8 mouse cellular contexts compared by ENCODE assay signal in genomic region chr13:59092858-59093154, GRCm38 (mm10).
DNase-seq lines count a peak whose midpoint lies in the region; ATAC-seq and TF ChIP-seq lines count a peak whose summit lies in the region.

No protein-coding gene starts in this region.

- no peaks in the 10 kb centered on the region for H3K9me3 ChIP-seq in embryonic facial prominence, embryonic 12.5 days
- no peaks in the 10 kb centered on the region for H3K9me3 ChIP-seq in midbrain, embryonic 13.5 days
- no peaks in the 10 kb centered on the region for H3K9me3 ChIP-seq in intestine, embryonic 16.5 days (ENCODE audit: control insufficient read depth, low read length)

- no peaks in the 10 kb centered on the region for H3K27me3 ChIP-seq in cerebellum, adult 2 months (ENCODE audit: control insufficient read depth, insufficient read depth, low read length)
- 0 out of 2 replicates have a peak, but pooled peaks cover 2% of the 10 kb centered on the region for H3K27me3 ChIP-seq in embryonic facial prominence, embryonic 12.5 days
- H3K27me3 ChIP-seq in midbrain, embryonic 13.5 days = no peaks in the 10 kb centered on the region
- H3K27me3 ChIP-seq in intestine, embryonic 16.5 days (replicated peaks; ENCODE audit: control insufficient read depth, insufficient read depth, low read length) = no peaks in the 10 kb centered on the region

- H3K4me1 ChIP-seq in cerebellum, adult 2 months (ENCODE audit: control insufficient read depth, insufficient read depth, low read length) = peaks cover 12% of the 10 kb centered on the region
- H3K4me1 ChIP-seq in embryonic facial prominence, embryonic 12.5 days = peaks cover 21% of the 10 kb centered on the region
- peaks cover 68% of the 10 kb centered on the region for H3K4me1 ChIP-seq in midbrain, embryonic 13.5 days (replicated peaks)
- no peaks in the 10 kb centered on the region; the same call in 1 of the 2 replicates for H3K4me1 ChIP-seq in intestine, embryonic 16.5 days (ENCODE audit: control insufficient read depth, insufficient read depth, low read length)

- peak; percentile 42 to 52 for DNase-seq in cerebellum, adult 2 months
- peak; percentile 78 to 88 for DNase-seq in layer of hippocampus, adult 18-20 months (ENCODE audit: low spot score in 2 of 2)
- no peak for DNase-seq in lung, postnatal 36 days
- DNase-seq in MN1 (ENCODE audit: low spot score) = no peak
- no peak for DNase-seq in ovary, postnatal 14 days (ENCODE audit: low spot score)

- H3K27ac ChIP-seq in cerebellum, adult 2 months (ENCODE audit: insufficient read depth, low read length) = peak overlapping the region; percentile 40; the same call in 1 of the 2 replicates
- H3K27ac ChIP-seq in embryonic facial prominence, embryonic 12.5 days = no peak overlapping the region
- H3K27ac ChIP-seq in midbrain, embryonic 13.5 days = peak overlapping the region; percentile 97
- no peak overlapping the region for H3K27ac ChIP-seq in intestine, embryonic 16.5 days (ENCODE audit: low read length)

- WGBS in cerebellum, adult 2 months = 47% methylated on average over 4 of the region's 4 CpGs
- WGBS in embryonic facial prominence, embryonic 12.5 days = 14% methylated on average over 4 of the region's 4 CpGs
- WGBS in midbrain, embryonic 13.5 days = 5% methylated on average over 4 of the region's 4 CpGs
- WGBS in intestine, embryonic 16.5 days = 16% methylated on average over 4 of the region's 4 CpGs

- no peak for TF ChIP-seq POLR2A in cerebellum, adult 2 months (IDR thresholded peaks at IDR 0.05; ENCODE audit: borderline replicate concordance, insufficient read depth, low read length)

- peak; percentile 70 for ATAC-seq in embryonic facial prominence, embryonic 12.5 days (ENCODE audit: insufficient number of reproducible peaks, insufficient read depth, low FRiP score, low TSS enrichment)
- ATAC-seq in midbrain, embryonic 13.5 days = peak; percentile 96
- no peak for ATAC-seq in intestine, embryonic 16.5 days

- H3K4me3 ChIP-seq in cerebellum, adult 2 months (replicated peaks; ENCODE audit: insufficient read depth, low read depth, low read length) = no peak overlapping the region
- no peak overlapping the region for H3K4me3 ChIP-seq in embryonic facial prominence, embryonic 12.5 days
- H3K4me3 ChIP-seq in midbrain, embryonic 13.5 days (replicated peaks) = no peak overlapping the region
- no peak overlapping the region for H3K4me3 ChIP-seq in intestine, embryonic 16.5 days (ENCODE audit: low read length)

- H3K9ac ChIP-seq in embryonic facial prominence, embryonic 12.5 days = no peak overlapping the region
- H3K9ac ChIP-seq in midbrain, embryonic 13.5 days (replicated peaks) = peak overlapping the region; percentile 3; the same call in 1 of the 2 replicates
- H3K9ac ChIP-seq in intestine, embryonic 16.5 days (ENCODE audit: low read depth, low read length) = no peak overlapping the region

- no peak for TF ChIP-seq CTCF in cerebellum, adult 2 months (IDR thresholded peaks at IDR 0.05; ENCODE audit: borderline replicate concordance, insufficient read depth, low read depth, low read length)

- no peaks in the 10 kb centered on the region for H3K36me3 ChIP-seq in embryonic facial prominence, embryonic 12.5 days
- H3K36me3 ChIP-seq in midbrain, embryonic 13.5 days = no peaks in the 10 kb centered on the region
- H3K36me3 ChIP-seq in intestine, embryonic 16.5 days (ENCODE audit: control insufficient read depth, insufficient read depth, low read length) = no peaks in the 10 kb centered on the region

- H3K4me2 ChIP-seq in embryonic facial prominence, embryonic 12.5 days (replicated peaks) = no peak overlapping the region
- peak overlapping the region; percentile 35 for H3K4me2 ChIP-seq in midbrain, embryonic 13.5 days (replicated peaks)
- H3K4me2 ChIP-seq in intestine, embryonic 16.5 days (ENCODE audit: low read depth, low read length) = no peak overlapping the region

Comparison
In these comparisons a context has a peak if more than half of its experiments do, and no peak if none do; other contexts are left out.
1. DNase-seq: peak in cerebellum, adult 2 months (2 of 2) and layer of hippocampus, adult 18-20 months (2 of 2); none in lung, postnatal 36 days (single experiment), MN1 (single experiment) and ovary, postnatal 14 days (single experiment).
2. H3K27ac ChIP-seq: peak in cerebellum, adult 2 months (single experiment) and midbrain, embryonic 13.5 days (single experiment); none in embryonic facial prominence, embryonic 12.5 days (single experiment) and intestine, embryonic 16.5 days (single experiment).